Mouse (Mus musculus): ENCODE measurements around the gene Gpank1.
A peak's percentile ranks its signal among the peaks of the same experiment; 100 is the strongest.

The Gpank1 gene

DNA sequence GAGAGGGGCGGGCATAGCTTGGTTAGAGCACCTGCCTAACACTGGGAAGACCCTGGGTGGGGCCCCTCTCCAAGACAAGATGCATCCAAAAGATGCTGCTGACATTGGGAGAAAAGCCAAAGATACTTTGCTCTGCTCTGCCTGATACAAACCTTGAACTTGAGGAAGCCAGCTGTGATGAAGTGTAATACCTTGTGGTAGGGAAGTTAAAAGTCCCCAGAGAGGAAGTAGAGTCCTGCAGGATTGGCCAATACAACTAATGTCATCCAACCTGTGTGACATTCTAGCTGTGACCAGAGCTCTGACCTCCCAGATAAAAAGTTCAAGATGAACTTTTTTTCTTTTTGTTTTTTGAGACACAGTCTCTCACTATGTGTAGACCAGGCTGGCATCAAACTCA, 3.8 kb downstream of the Gpank1 start:
- peaks cover 12% of the 10 kb centered on the region for H3K27me3 ChIP-seq (ENCODE audit: insufficient read depth, low read length)
- no peaks in the 10 kb centered on the region for H3K9me3 ChIP-seq (ENCODE audit: low read length)
- no peak for TF ChIP-seq NANOG (IDR thresholded peaks at IDR 0.05; ENCODE audit: borderline replicate concordance, low read length)
- no peak for TF ChIP-seq POU5F1 (IDR thresholded peaks at IDR 0.05; ENCODE audit: borderline replicate concordance, low read length)
- TF ChIP-seq CTCF (conservative IDR thresholded peaks at IDR 0.05; ENCODE audit: low read length) = no peak
- H3K4me3 ChIP-seq (replicated peaks; ENCODE audit: low read length) = 0 out of 2 replicates have a peak overlapping the region, but pooled peaks have one; percentile 75
- H3K36me3 ChIP-seq (ENCODE audit: insufficient read depth, low read length) = peaks cover 30% of the 10 kb centered on the region
- H3K4me1 ChIP-seq (replicated peaks; ENCODE audit: low read depth, low read length) = peaks cover 48% of the 10 kb centered on the region

DNA sequence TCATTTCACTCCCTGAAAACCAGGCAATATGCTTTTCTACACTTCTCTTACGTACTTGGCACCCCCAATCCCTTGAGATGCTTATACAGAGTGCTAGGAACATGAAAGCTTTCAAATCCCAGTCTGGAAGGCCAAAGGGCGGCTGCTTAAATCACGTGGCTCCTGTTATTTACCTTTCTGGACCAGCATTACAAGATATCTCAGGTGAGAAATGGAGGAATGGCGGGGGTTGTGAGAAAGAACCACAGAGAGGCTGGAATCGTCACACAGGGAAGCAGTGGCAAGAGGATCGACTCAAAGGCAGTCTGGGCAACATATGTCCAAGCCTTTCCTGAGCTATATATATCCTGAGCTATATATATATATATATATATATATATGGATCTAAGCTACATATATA, 4.3 kb downstream of the Gpank1 start:
- Histone ChIP-seq H3K9me3 (ENCODE audit: low read length) (no peaks in the 10 kb centered on the region), H3K36me3 (ENCODE audit: insufficient read depth, low read length) (peaks cover 29% of the 10 kb centered on the region), H3K4me1 (replicated peaks; ENCODE audit: low read depth, low read length) (peaks cover 48% of the 10 kb centered on the region), H3K4me3 (replicated peaks; ENCODE audit: low read length) (peak overlapping the region; percentile 75; the same call in 1 of the 2 replicates), H3K27me3 (ENCODE audit: insufficient read depth, low read length) (peaks cover 12% of the 10 kb centered on the region)
- TF ChIP-seq CTCF (conservative IDR thresholded peaks at IDR 0.05; ENCODE audit: low read length) = no peak
- no peak for TF ChIP-seq POU5F1 (IDR thresholded peaks at IDR 0.05; ENCODE audit: borderline replicate concordance, low read length)
- TF ChIP-seq NANOG (IDR thresholded peaks at IDR 0.05; ENCODE audit: borderline replicate concordance, low read length) = no peak

DNA sequence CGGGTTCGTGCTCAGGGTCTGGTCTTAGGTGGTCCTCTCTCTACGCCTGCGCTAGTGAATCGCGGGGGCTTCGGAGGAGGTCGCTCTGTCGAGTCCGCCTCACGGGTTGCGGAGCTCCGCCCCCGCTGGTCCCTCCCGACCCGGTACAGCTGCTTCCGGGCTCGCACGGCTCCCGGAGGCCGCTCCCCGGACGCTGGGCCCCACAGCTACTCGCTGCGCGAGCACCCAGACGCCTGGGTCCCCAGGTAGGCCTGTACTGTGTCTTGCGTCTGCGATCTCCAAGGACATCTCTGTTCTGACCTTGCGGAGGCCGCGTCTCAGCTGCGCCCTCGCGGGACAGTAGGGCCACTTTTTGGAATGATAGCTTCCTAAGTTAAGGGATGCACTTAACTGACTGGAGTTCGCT, 5.0 kb downstream of the Gpank1 start, which contains the start of gene D17H6S53E:
Gene D17H6S53E, plus strand, starts transcription at position 168 of the 406 bp plus-strand sequence.
- Histone ChIP-seq H3K9me3 (ENCODE audit: low read length) (no peaks in the 10 kb centered on the region), H3K4me1 (replicated peaks; ENCODE audit: low read depth, low read length) (peaks cover 54% of the 10 kb centered on the region), H3K4me3 (replicated peaks; ENCODE audit: low read length) (peak within 1 kb of the TSS; percentile 75), H3K27me3 (ENCODE audit: insufficient read depth, low read length) (peaks cover 12% of the 10 kb centered on the region), H3K36me3 (ENCODE audit: insufficient read depth, low read length) (peaks cover 29% of the 10 kb centered on the region)
- TF ChIP-seq POU5F1 (IDR thresholded peaks at IDR 0.05; ENCODE audit: borderline replicate concordance, low read length) = no peak
- TF ChIP-seq CTCF (conservative IDR thresholded peaks at IDR 0.05; ENCODE audit: low read length) = no peak
- TF ChIP-seq NANOG (IDR thresholded peaks at IDR 0.05; ENCODE audit: borderline replicate concordance, low read length) = no peak

DNA sequence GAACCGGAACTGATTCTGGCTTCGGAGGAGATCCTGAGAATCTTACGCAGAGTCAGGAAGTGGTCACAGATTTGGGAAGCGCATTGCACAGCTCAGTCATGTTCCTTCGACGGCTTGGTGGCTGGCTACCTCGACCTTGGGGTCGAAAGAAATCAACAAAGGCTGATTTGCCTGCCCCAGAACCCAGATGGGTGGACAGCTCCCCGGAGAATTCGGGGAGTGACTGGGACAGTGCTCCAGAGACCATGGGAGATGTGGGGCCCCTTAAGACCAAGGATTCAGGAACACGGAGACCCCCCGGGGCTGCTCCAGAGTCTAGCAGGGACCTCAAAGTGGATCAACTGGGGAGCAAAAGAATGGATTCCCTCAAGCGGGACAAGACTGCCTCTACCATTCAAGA, 5.8 kb downstream of the Gpank1 start:
- 0 out of 2 replicates have a peak overlapping the region, but pooled peaks have one; percentile 23 for H3K4me3 ChIP-seq (replicated peaks; ENCODE audit: low read length)
- H3K4me1 ChIP-seq (replicated peaks; ENCODE audit: low read depth, low read length) = peaks cover 57% of the 10 kb centered on the region
- H3K9me3 ChIP-seq (ENCODE audit: low read length) = no peaks in the 10 kb centered on the region
- TF ChIP-seq POU5F1 (IDR thresholded peaks at IDR 0.05; ENCODE audit: borderline replicate concordance, low read length) = no peak
- no peak for TF ChIP-seq NANOG (IDR thresholded peaks at IDR 0.05; ENCODE audit: borderline replicate concordance, low read length)
- no peak for TF ChIP-seq CTCF (conservative IDR thresholded peaks at IDR 0.05; ENCODE audit: low read length)
- peaks cover 29% of the 10 kb centered on the region for H3K36me3 ChIP-seq (ENCODE audit: insufficient read depth, low read length)
- peaks cover 12% of the 10 kb centered on the region for H3K27me3 ChIP-seq (ENCODE audit: insufficient read depth, low read length)

DNA sequence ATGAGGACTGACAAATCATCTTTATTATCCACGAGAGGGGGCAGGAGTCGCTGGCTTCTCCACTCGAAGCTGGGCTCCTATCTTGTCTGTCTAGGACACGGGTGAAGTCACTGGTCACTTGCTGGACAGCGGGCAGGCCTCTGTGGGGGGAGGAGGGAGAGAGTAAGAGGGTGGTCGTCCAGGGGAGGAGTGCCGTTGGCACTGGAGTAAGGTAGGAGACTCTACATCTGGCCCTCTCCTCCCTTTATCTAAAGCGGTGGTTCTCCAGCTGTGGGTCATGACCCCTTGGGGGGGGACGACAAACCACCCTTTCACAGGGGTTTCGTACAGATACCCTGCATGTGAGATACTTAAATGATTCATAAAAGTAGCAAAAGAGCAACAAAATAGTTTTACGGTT, 7.7 kb downstream of the Gpank1 start:
- no peaks in the 10 kb centered on the region for H3K9me3 ChIP-seq (ENCODE audit: low read length)
- no peak overlapping the region for H3K4me3 ChIP-seq (replicated peaks; ENCODE audit: low read length)
- peaks cover 12% of the 10 kb centered on the region for H3K27me3 ChIP-seq (ENCODE audit: insufficient read depth, low read length)
- H3K4me1 ChIP-seq (replicated peaks; ENCODE audit: low read depth, low read length) = peaks cover 55% of the 10 kb centered on the region
- peaks cover 15% of the 10 kb centered on the region for H3K36me3 ChIP-seq (ENCODE audit: insufficient read depth, low read length)
- no peak for TF ChIP-seq CTCF (conservative IDR thresholded peaks at IDR 0.05; ENCODE audit: low read length)

DNA sequence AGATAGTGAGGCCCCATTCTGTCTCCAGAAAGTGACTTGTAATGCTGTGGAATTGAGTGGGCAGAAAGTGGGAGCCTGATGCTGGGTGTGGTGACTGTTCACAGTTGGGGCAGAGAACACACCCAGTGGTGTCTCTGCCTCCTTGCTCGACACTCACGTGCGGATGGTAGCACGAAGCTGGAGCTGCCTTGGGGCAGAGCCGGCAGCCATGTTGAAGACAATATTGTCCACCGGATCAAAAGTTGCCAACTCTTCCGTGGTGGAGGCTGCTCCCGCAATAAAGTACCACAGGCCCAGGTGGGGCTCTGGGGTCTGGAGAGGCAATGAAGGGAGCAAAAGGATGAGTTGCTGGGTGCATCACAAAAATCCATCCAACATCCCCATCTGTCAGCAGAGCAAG, 9.8 kb downstream of the Gpank1 start:
- TF ChIP-seq CTCF (conservative IDR thresholded peaks at IDR 0.05; ENCODE audit: low read length) = no peak
- no peak for TF ChIP-seq NANOG (IDR thresholded peaks at IDR 0.05; ENCODE audit: borderline replicate concordance, low read length)
- TF ChIP-seq POU5F1 (IDR thresholded peaks at IDR 0.05; ENCODE audit: borderline replicate concordance, low read length) = no peak
- Histone ChIP-seq H3K36me3 (ENCODE audit: insufficient read depth, low read length) (0 out of 2 replicates have a peak, but pooled peaks cover 4% of the 10 kb centered on the region), H3K4me1 (replicated peaks; ENCODE audit: low read depth, low read length) (peaks cover 47% of the 10 kb centered on the region)

DNA sequence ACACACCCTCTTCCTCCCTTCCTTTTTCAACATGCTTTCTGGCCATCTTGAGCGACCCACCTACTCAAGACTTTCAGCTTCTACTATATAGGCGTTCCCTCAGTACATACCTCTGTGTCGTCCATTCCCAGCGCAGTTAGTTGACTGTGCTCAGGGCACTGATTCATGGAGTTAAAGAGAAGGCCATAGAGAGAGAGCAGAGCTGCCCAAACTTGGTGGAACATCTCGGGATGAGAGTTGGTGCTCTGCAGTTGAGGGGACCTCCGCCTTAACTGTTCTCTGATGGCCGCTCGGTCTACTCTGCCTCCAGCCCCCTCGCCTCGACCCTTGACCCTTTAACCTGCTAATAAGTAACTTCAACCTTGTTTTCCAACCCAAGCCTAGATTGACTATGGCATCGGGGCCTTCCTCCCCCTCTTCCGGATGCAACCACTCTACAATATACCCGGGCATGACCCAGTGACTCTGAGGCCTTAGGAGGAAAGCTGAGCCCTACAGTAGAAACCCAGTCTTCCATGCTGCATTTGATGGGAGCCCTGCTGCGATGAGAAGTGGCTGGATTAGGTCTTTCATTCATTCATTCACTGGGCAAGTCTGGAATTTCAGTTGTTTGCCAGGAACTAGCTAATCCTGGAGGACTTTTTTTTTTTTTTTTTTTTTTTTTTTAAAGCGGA, 10.4 kb downstream of the Gpank1 start, which contains the start of gene Apom:
Gene Apom, minus strand, starts transcription at position 551 of the 674 bp plus-strand sequence.
- H3K4me3 ChIP-seq (replicated peaks; ENCODE audit: low read length) = no peak within 1 kb of the TSS
- H3K36me3 ChIP-seq (ENCODE audit: insufficient read depth, low read length) = peaks cover 8% of the 10 kb centered on the region; the same call in 1 of the 2 replicates
- TF ChIP-seq POU5F1 (IDR thresholded peaks at IDR 0.05; ENCODE audit: borderline replicate concordance, low read length) = no peak
- no peak for TF ChIP-seq NANOG (IDR thresholded peaks at IDR 0.05; ENCODE audit: borderline replicate concordance, low read length)
- no peak for TF ChIP-seq CTCF (conservative IDR thresholded peaks at IDR 0.05; ENCODE audit: low read length)
- peaks cover 49% of the 10 kb centered on the region for H3K4me1 ChIP-seq (replicated peaks; ENCODE audit: low read depth, low read length)
- peaks cover 9% of the 10 kb centered on the region for H3K27me3 ChIP-seq (ENCODE audit: insufficient read depth, low read length)
- H3K9me3 ChIP-seq (ENCODE audit: low read length) = no peaks in the 10 kb centered on the region

More for the DNA sequence above, 9.8 kb downstream of the Gpank1 start:
- Histone ChIP-seq H3K27me3 (ENCODE audit: insufficient read depth, low read length) (peaks cover 12% of the 10 kb centered on the region), H3K4me3 (replicated peaks; ENCODE audit: low read length) (no peak overlapping the region), H3K9me3 (ENCODE audit: low read length) (no peaks in the 10 kb centered on the region)

DNA sequence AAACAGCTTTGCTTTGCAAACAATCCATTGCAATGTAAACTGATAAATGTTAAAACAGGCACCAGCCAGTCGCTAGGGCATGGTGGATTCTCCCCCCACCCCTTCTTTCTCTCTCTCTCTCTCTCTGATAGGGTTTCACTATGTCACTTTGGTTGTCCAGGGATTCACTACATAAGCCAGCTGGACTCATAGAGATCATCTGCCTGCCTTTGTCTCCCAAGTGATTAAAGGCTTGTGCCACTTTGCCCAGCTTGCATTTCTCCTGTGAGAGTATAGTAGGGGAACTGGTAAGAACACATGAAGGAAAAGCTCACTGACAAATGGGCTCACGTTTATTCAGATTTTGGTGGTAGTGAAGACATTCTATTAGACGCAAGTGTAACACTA, 10.9 kb downstream of the Gpank1 start:
- H3K4me1 ChIP-seq (replicated peaks; ENCODE audit: low read depth, low read length) = peaks cover 49% of the 10 kb centered on the region
- no peak overlapping the region for H3K4me3 ChIP-seq (replicated peaks; ENCODE audit: low read length)
- no peaks in the 10 kb centered on the region for H3K9me3 ChIP-seq (ENCODE audit: low read length)
- TF ChIP-seq NANOG (IDR thresholded peaks at IDR 0.05; ENCODE audit: borderline replicate concordance, low read length) = no peak
- peaks cover 13% of the 10 kb centered on the region; the same call in 1 of the 2 replicates for H3K36me3 ChIP-seq (ENCODE audit: insufficient read depth, low read length)
- H3K27me3 ChIP-seq (ENCODE audit: insufficient read depth, low read length) = peaks cover 4% of the 10 kb centered on the region

DNA sequence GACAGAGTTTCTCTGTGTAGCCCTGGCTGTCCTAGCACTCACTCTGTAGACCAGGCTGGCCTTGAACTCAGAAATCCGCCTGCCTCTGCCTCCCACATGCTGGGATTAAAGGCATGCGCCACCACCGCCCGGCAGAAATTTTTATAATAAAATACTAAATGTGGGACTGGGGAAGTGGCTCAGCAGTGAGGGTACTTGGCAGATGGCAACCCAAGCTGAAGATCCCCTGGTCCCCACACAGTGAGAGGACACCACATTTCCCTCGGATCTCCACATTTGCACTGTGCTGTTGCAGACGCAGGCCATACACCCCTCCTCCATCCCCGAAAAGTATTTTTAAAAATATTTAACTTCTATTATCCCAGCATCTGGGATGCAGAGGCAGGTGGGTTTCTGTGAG, 12.3 kb downstream of the Gpank1 start:
- no peaks in the 10 kb centered on the region for H3K9me3 ChIP-seq (ENCODE audit: low read length)
- H3K36me3 ChIP-seq (ENCODE audit: insufficient read depth, low read length) = peaks cover 23% of the 10 kb centered on the region
- no peaks in the 10 kb centered on the region for H3K27me3 ChIP-seq (ENCODE audit: insufficient read depth, low read length)
- peaks cover 55% of the 10 kb centered on the region for H3K4me1 ChIP-seq (replicated peaks; ENCODE audit: low read depth, low read length)
- TF ChIP-seq NANOG (IDR thresholded peaks at IDR 0.05; ENCODE audit: borderline replicate concordance, low read length) (no peak), CTCF (conservative IDR thresholded peaks at IDR 0.05; ENCODE audit: low read length) (no peak), POU5F1 (IDR thresholded peaks at IDR 0.05; ENCODE audit: borderline replicate concordance, low read length) (no peak)
- H3K4me3 ChIP-seq (replicated peaks; ENCODE audit: low read length) = no peak overlapping the region
